Mouse (Mus musculus): ENCODE measurements around the gene Gm11541. TPM values are rescaled to one million over a fixed set of nuclear protein-coding genes. Genes with fewer than 3 reads are reported as not detected.
"Not testable (repeated sequence)": the region's sequence is repeated elsewhere in the genome, so short reads cannot be mapped to it uniquely, and the experiment has no call there.

Gene Gm11541
- polyA plus RNA-seq, 1 experiment from 2014 or later, result 0.15 TPM

DNA sequence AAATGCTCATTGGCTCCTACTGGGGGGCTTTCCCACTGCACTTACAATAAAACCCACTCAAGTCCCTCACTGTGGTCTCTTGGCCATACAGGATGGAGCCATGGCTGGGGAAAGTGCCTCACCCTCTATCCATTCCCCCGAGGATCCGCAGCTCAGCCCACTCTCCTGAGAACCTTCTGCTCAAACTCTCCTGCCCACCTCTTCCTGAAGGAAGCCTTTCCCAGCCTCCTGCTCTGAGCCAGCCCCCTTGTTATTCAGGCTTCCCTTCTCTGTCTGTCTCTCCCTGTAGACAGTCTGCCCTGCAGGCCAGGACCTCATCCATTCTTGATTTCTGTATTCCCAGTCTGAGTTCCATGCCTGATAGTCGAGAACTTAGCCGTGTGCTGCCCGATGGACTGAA, 29.3 kb downstream of the Gm11541 start:
- Histone ChIP-seq H3K27ac (replicated peaks; ENCODE audit: low read depth, low read length) (no peak overlapping the region), H3K9me3 (replicated peaks; ENCODE audit: control insufficient read depth, low read length) (no peaks in the 10 kb centered on the region), H3K4me3 (ENCODE audit: low read depth, low read length) (no peak overlapping the region), H3K4me1 (ENCODE audit: control insufficient read depth, insufficient read depth, low read length) (peaks cover 2% of the 10 kb centered on the region), H3K9ac (replicated peaks; ENCODE audit: low read length) (no peak overlapping the region), H3K27me3 (ENCODE audit: control insufficient read depth, insufficient read depth, low read length) (no peaks in the 10 kb centered on the region), H3K36me3 (replicated peaks; ENCODE audit: control insufficient read depth, insufficient read depth, low read depth, low read length) (no peaks in the 10 kb centered on the region; the same call in 1 of the 2 replicates), H3K4me2 (ENCODE audit: low read depth, low read length) (no peak overlapping the region)
- 85% methylated on average over 5 of the region's 5 CpGs for WGBS
- DNase-seq (ENCODE audit: low spot score) (no peak), ATAC-seq (replicated peaks; ENCODE audit: insufficient number of reproducible peaks, low FRiP score, low TSS enrichment, low read depth) (no peak)

DNA sequence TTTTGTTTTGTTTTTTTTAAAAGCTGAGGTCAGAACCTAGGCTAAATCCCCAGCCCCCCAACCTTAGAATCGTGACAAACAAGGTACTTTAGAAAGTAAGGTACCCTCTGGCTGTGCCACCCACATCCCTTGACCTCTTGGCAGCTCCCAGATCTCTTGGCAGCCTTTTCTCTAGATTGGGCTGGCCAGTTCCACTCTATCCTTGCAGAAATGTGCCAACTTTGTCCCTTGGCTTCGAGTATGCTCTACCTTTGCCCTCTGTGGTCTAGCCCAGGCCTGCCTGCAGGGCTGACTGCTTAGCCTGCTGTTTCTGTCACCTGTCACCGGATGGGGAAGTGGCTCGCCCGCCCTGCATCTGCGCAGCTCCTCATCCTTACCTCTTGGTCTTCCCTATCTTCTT, 39.0 kb downstream of the Gm11541 start:
- Histone ChIP-seq H3K4me3 (ENCODE audit: low read depth, low read length) (no peak overlapping the region), H3K4me2 (ENCODE audit: low read depth, low read length) (no peak overlapping the region), H3K9ac (replicated peaks; ENCODE audit: low read length) (no peak overlapping the region), H3K27ac (replicated peaks; ENCODE audit: low read depth, low read length) (no peak overlapping the region), H3K36me3 (replicated peaks; ENCODE audit: control insufficient read depth, insufficient read depth, low read depth, low read length) (peaks cover 26% of the 10 kb centered on the region), H3K9me3 (replicated peaks; ENCODE audit: control insufficient read depth, low read length) (no peaks in the 10 kb centered on the region), H3K27me3 (ENCODE audit: control insufficient read depth, insufficient read depth, low read length) (no peaks in the 10 kb centered on the region), H3K4me1 (ENCODE audit: control insufficient read depth, insufficient read depth, low read length) (no peaks in the 10 kb centered on the region)
- DNase-seq (ENCODE audit: low spot score) (no peak), ATAC-seq (replicated peaks; ENCODE audit: insufficient number of reproducible peaks, low FRiP score, low TSS enrichment, low read depth) (no peak)
- 92% methylated on average over 6 of the region's 6 CpGs for WGBS

DNA sequence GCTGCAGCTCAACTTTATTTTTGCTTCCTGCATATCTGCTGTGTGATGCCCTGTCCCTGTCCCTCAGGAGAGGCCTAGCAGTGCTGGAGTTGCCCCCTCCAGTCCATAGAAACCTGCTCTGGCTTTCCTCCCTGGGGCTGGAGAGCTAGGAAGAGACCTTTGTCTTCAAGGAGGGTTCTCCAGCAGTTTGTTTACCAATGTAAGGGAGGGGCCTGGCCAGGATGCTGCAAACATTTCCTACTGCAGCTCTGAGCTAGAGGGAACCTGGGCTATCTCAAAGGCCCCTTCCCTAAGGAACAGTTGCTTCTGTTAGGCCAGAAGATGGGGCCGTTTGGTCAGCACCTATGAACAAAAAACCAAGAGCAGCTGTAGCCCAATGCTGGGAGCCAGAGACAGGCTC, 43.0 kb downstream of the Gm11541 start:
- Histone ChIP-seq H3K9ac (replicated peaks; ENCODE audit: low read length) (no peak overlapping the region), H3K4me1 (ENCODE audit: control insufficient read depth, insufficient read depth, low read length) (no peaks in the 10 kb centered on the region), H3K4me2 (ENCODE audit: low read depth, low read length) (no peak overlapping the region), H3K9me3 (replicated peaks; ENCODE audit: control insufficient read depth, low read length) (no peaks in the 10 kb centered on the region), H3K4me3 (ENCODE audit: low read depth, low read length) (no peak overlapping the region), H3K27ac (replicated peaks; ENCODE audit: low read depth, low read length) (no peak overlapping the region), H3K27me3 (ENCODE audit: control insufficient read depth, insufficient read depth, low read length) (no peaks in the 10 kb centered on the region), H3K36me3 (replicated peaks; ENCODE audit: control insufficient read depth, insufficient read depth, low read depth, low read length) (peaks cover 8% of the 10 kb centered on the region)
- ATAC-seq (replicated peaks; ENCODE audit: insufficient number of reproducible peaks, low FRiP score, low TSS enrichment, low read depth), result no peak; the same call in 1 of the 2 replicates
- WGBS, result 70% methylated on average over 1 of the region's 1 CpGs
- DNase-seq (ENCODE audit: low spot score), result no peak

- peak; percentile 88 for ATAC-seq (replicated peaks; ENCODE audit: insufficient number of reproducible peaks, low FRiP score, low TSS enrichment, low read depth)
- peak within 1 kb of the TSS; percentile 40 for H3K4me2 ChIP-seq (ENCODE audit: low read depth, low read length)
- peak within 1 kb of the TSS; percentile 63 for H3K9ac ChIP-seq (replicated peaks; ENCODE audit: low read length)
- peak within 1 kb of the TSS; percentile 58 for H3K4me3 ChIP-seq (ENCODE audit: low read depth, low read length)
- no peaks in the 10 kb centered on the region for H3K27me3 ChIP-seq (ENCODE audit: control insufficient read depth, insufficient read depth, low read length)
- H3K9me3 ChIP-seq (replicated peaks; ENCODE audit: control insufficient read depth, low read length), result no peaks in the 10 kb centered on the region
- H3K4me1 ChIP-seq (ENCODE audit: control insufficient read depth, insufficient read depth, low read length), result no peaks in the 10 kb centered on the region
- no peaks in the 10 kb centered on the region for H3K36me3 ChIP-seq (replicated peaks; ENCODE audit: control insufficient read depth, insufficient read depth, low read depth, low read length)
- WGBS, result 1% methylated on average over 32 of the region's 32 CpGs
- DNase-seq (ENCODE audit: low spot score), result peak; percentile 89
- H3K27ac ChIP-seq (replicated peaks; ENCODE audit: low read depth, low read length), result peak within 1 kb of the TSS; percentile 75
These were observed 50.4 kb downstream of the Gm11541 start, which contains the start of the genes Mrpl27 and Eme1 for GRCm38 (mm10) chr11:94653663-94654436. TSS of gene Mrpl27 (plus strand) at chr11:94653767. TSS of gene Eme1 (minus strand) at chr11:94653964.

DNA sequence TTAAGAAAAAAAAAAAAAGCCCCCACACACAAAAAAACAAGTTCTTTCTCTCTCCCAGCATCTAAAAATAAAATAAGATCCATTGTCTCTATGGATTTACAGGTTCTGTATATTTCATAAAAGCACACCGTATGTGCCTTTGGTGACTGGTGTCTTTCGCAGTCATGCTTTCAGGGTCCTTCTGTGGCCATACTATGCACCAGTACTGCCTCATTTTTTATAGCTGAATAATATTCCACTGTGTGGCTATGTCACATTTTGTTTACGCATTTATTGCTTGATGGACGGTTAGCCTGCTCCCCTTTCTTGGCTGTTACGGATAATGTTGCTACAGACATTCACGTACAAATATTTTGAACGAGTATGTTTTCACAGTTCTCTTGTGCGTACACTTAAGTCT, 51.3 kb downstream of the Gm11541 start:
- H3K4me3 ChIP-seq (ENCODE audit: low read depth, low read length), result peak overlapping the region; percentile 58
- no peaks in the 10 kb centered on the region for H3K27me3 ChIP-seq (ENCODE audit: control insufficient read depth, insufficient read depth, low read length)
- H3K4me1 ChIP-seq (ENCODE audit: control insufficient read depth, insufficient read depth, low read length), result no peaks in the 10 kb centered on the region
- DNase-seq (ENCODE audit: low spot score) (no peak), ATAC-seq (replicated peaks; ENCODE audit: insufficient number of reproducible peaks, low FRiP score, low TSS enrichment, low read depth) (no peak)
- 43% methylated on average over 8 of the region's 8 CpGs for WGBS
- H3K36me3 ChIP-seq (replicated peaks; ENCODE audit: control insufficient read depth, insufficient read depth, low read depth, low read length), result peaks cover 1% of the 10 kb centered on the region; the same call in 1 of the 2 replicates
- H3K27ac ChIP-seq (replicated peaks; ENCODE audit: low read depth, low read length), result no peak overlapping the region
- H3K9me3 ChIP-seq (replicated peaks; ENCODE audit: control insufficient read depth, low read length), result no peaks in the 10 kb centered on the region
- peak overlapping the region; percentile 40 for H3K4me2 ChIP-seq (ENCODE audit: low read depth, low read length)
- H3K9ac ChIP-seq (replicated peaks; ENCODE audit: low read length), result no peak overlapping the region

- 94% methylated on average over 5 of the region's 7 CpGs for WGBS
- not testable (repeated sequence) for ATAC-seq (replicated peaks; ENCODE audit: insufficient number of reproducible peaks, low FRiP score, low TSS enrichment, low read depth); H3K4me2 ChIP-seq (ENCODE audit: low read depth, low read length); H3K27me3 ChIP-seq (ENCODE audit: control insufficient read depth, insufficient read depth, low read length); H3K9ac ChIP-seq (replicated peaks; ENCODE audit: low read length); H3K9me3 ChIP-seq (replicated peaks; ENCODE audit: control insufficient read depth, low read length); H3K27ac ChIP-seq (replicated peaks; ENCODE audit: low read depth, low read length); DNase-seq (ENCODE audit: low spot score); H3K36me3 ChIP-seq (replicated peaks; ENCODE audit: control insufficient read depth, insufficient read depth, low read depth, low read length); H3K4me1 ChIP-seq (ENCODE audit: control insufficient read depth, insufficient read depth, low read length); H3K4me3 ChIP-seq (ENCODE audit: low read depth, low read length)
These were observed 53.1 kb downstream of the Gm11541 start for GRCm38 (mm10) chr11:94651241-94651640.

DNA sequence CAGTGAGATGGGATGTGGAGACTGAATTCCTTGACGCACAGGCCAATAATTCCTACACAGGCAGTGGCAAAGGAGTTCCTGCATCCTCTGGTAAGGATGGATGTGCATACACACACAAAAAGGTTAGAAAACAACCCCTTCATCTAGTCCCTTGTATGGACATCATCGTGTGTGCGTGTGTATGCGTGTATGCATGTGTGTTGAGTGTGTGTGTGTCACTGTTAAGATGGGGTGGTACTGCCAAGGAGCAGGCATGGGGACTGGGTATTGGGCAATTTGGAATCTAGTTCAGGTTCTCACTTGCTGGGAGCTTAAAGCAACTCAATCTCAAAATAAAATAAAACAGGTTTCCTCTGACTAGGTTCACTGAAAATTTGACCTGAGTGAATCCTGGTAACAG, 57.8 kb downstream of the Gm11541 start:
- ATAC-seq (replicated peaks; ENCODE audit: insufficient number of reproducible peaks, low FRiP score, low TSS enrichment, low read depth) (no peak), DNase-seq (ENCODE audit: low spot score) (no peak)
- Histone ChIP-seq H3K4me3 (ENCODE audit: low read depth, low read length) (no peak overlapping the region), H3K27me3 (ENCODE audit: control insufficient read depth, insufficient read depth, low read length) (no peaks in the 10 kb centered on the region), H3K36me3 (replicated peaks; ENCODE audit: control insufficient read depth, insufficient read depth, low read depth, low read length) (peaks cover 12% of the 10 kb centered on the region), H3K4me1 (ENCODE audit: control insufficient read depth, insufficient read depth, low read length) (no peaks in the 10 kb centered on the region), H3K9ac (replicated peaks; ENCODE audit: low read length) (no peak overlapping the region), H3K27ac (replicated peaks; ENCODE audit: low read depth, low read length) (no peak overlapping the region), H3K9me3 (replicated peaks; ENCODE audit: control insufficient read depth, low read length) (no peaks in the 10 kb centered on the region), H3K4me2 (ENCODE audit: low read depth, low read length) (no peak overlapping the region)
- 97% methylated on average over 4 of the region's 4 CpGs for WGBS

Measured in embryonic facial prominence, embryonic 11.5 days (tissue).